Mouse (Mus musculus) right cerebral cortex, postnatal 25 days (tissue): ENCODE measurements around the gene Vsir.
A peak's percentile ranks its signal among the peaks of the same experiment; 100 is the strongest.

Experiments
- DNase-seq: peaks from one replicate; pipeline ENCODE4 v3.0.0; 2022

Vsir gene

DNA sequence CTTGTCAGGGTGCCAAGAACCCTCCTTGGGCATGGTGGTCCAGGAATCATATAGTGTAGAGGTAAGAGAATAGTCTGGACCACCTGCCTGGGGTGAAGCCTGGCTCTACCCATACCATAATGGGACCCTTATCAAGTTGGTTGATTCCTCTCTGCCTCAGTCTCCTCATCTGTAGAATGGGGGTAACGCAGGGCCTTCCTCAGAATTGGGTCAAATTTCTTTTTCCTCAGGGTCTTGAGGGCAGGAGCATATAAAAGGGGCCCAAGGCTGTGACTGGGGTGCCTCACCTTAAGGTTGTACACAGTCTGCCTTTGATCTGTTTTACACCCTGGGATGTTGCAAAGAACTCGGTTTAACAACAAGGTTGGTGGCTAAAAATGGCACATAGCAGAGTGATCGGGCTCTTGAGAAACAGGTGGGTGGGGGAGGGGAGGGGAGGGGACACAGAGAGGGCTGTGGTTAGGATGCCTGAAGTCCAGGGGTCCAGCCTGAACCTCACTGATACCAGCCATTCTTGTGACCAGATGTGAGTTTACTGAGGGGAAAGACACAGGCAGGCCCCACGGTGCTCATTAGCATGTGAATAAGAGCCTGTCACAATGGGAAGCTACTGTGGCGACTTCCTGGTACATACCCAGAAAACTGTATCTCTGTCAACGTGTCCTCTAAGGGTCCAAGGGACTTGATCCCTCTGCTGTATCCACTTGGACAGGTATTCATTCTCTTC, 43.7 kb downstream of the Vsir start:
- DNase-seq = no peak

DNA sequence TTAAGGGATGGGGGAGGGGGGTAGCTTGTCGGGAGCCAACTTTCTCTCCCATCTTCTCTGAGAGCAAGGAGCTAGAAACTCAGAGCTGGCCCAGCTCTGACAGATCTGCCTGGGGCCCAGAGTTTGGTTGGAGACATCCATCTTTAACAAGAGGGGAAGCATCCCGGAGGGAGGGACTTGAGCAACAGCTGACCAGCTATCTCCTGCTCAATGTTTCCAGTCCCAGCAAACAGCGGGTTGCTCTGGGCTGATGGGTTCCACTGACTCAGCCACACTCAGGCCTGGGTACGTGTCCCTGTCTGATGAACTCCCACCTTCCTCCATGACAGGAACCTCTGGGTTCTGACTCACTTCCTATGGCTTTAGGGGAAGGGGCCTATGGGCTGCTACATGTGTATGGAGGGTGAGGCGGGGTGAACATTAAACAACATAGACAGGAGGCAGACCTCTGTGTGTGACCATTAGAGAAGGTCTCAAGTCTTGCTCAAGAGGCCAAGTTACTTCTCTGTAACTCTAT, 44.3 kb downstream of the Vsir start:
- no peak for DNase-seq

DNA sequence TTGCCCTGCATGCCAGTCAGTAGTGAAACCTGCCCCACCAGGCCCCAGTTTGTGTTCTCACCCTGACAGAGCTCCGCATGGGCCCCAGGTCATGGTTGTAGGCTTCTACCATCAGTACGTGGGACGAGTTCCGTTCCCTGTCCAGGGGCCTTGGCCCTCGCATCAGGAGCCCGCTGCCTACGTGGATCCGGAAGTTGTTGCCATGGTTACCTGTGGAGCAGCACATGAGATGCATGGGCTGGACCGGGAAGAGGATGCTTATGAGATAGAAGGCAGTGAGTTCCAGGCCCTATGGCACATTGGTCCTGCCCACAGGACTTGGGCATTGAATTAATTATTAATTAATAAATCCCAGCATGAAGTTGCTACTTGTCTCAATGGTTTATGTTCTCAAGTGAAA, 45.0 kb downstream of the Vsir start:
- no peak for DNase-seq

DNA sequence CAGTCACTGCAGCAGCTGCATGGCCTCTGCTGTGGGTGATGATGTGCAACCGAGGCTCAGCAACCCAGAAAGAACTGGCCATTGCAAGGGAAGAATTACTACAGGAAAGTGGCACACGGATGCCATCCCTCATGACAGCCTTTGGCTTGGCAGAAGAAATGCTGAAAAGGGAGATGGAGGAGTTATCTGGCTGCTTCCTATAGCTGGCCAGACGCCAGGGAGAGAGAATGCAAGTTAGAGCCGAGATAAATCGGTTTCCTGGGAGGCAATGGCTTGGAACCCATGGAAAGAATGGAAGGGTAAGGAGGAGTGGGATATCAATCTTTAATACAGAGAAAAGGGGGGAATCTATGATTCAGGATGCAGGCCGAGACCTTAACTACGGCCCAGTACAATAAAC, 48.3 kb downstream of the Vsir start:
- peak; percentile 26 for DNase-seq

- no peak for DNase-seq
Observed at GRCm38 (mm10) chr10:60395605-60396004, 49.0 kb downstream of the Vsir start.

- DNase-seq = no peak
Observed at GRCm38 (mm10) chr10:60398051-60398814, 51.6 kb downstream of the Vsir start.

DNA sequence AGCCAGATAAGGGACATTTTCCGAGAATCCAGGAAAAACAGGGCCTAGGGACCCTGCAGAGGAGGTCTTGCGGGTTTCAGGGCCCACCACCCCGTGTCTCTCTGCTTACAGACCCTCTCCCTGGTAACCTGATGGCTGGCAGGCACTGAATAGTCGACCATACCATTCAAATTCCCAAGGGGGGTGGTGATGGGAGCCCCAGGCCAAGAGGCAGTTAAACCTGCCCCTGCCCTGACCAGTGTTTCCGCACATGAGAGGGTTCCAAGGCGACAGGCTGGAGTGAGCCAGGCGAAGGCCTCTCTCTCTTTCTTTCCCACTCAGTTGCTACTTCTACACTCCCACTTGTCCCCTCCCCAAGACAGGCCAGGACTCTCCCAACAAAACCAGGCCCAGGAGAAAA, 52.8 kb downstream of the Vsir start, which contains the start of gene Gm17455:
TSS of gene Gm17455 (plus strand) at position 278 of the 400 bp plus-strand sequence.
- no peak for DNase-seq

DNA sequence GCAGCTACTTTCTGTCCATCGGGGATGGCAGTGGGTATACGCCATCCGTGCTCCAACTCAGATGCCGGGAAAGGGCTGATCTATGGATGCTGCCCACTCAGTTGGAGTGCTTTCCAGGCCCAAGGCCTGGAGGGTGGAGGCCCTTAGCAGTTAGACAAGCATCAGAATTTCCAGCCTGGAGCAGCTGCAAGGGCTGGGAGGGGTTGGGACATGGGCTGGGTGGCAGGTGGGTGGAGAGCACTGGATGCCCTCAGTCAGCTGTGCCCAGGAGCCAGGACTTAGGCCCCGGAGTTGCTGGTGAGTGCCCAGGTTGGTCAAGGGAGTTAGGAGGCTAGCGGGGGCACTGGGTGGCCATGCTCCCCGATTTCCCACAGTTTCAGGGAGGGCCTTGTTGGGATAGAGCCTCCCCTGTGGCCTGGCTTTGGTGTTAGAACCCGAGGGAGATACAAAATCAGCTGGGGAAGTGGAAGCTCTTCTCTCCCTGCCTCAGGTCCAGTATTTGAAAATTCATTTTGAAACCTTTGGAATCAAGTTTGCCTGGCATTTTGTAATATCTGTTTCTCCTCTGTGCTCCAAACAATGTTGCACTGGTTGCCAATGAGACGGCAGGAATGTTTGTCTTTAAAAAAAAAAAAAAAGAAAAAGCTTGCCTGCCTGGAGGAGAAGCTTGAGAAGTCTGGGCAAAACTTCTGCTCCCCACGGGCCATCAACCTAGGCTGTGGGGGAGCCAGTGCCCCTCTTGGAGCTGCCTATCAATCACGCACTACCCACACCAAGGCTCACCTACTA, 54.0 kb downstream of the Vsir start:
- no peak for DNase-seq

DNA sequence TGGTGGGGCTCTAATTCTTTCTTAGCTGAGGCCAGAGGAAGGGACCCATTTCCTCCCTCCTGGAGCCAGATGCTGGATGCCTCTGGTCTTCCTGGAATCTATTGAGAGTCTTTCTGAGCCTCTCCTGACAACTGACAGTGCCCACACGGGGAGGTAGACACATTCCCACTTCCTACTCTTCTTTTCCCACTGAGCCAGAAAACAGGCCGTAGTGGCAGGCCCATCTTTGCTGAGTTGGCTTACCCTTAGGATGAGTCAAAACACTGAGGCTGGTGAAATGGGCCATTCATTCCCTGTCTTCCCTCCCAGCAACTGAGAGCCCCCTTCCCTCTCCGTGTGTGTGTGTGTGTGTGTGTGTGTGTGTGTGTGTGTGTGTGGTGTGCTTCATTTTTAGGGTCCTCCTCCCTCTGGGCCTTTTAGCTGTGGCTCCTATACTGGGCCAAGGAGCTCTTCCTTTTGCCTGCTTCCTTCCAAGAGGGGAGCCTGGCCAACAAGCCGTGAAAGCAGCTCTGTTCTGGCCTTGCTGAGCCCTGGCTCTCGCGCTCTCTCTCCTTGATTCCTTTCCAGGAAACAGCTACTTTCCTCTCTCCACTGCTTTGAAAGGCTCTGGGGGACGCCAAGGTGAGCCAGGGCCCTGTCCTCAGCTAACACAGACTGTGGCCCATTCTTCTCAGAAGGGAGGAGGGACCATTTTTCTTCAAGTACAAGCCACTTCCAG, 59.0 kb downstream of the Vsir start:
- DNase-seq = peak; percentile 28

GRCm38 (mm10) chr10:60407831-60408230, 61.2 kb downstream of the Vsir start:
- peak; percentile 57 for DNase-seq

- DNase-seq = no peak
Observed at GRCm38 (mm10) chr10:60411794-60412193, 65.1 kb downstream of the Vsir start.

GRCm38 (mm10) chr10:60413756-60414155, 67.1 kb downstream of the Vsir start:
- no peak for DNase-seq

GRCm38 (mm10) chr10:60417041-60417440, 70.4 kb downstream of the Vsir start:
- no peak for DNase-seq

DNA sequence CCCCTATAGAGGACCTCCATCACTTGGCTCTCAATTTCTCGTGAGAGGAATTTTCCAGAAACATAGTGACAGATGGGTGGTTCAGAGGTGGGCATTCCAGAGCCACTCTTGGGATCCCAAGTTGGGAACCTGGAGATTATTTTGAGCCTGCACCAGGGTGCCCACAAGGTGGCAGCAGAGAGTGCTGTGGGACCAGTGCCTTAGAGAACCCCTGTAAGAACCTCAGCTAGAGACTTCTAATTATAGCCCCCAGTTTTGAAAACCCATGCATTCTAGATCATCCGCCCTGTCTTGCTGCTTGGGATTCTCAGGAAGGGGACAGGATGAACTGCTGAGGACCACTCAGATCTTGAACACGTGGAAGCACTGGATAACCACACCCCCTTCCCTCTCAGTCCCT, 71.5 kb downstream of the Vsir start:
- peak; percentile 28 for DNase-seq

- no peak for DNase-seq
Observed at GRCm38 (mm10) chr10:60419624-60420023, 73.0 kb downstream of the Vsir start.
